Mouse (Mus musculus) intestine, embryonic 14.5 days (tissue): ENCODE measurements around the gene Hoxa3. TPM values are rescaled to one million over a fixed set of nuclear protein-coding genes. Genes with fewer than 3 reads are reported as not detected.

ENCODE experiments used
- ATAC-seq: fragments of 200-750 bp; cut with Nextera tagmentation; replicated peaks from 2 replicates; pipeline ENCODE4 v1.8.0; 2017; ENCODE audit warnings: low read depth, moderate number of reproducible peaks, moderate TSS enrichment, moderate library complexity; ENCODE audit not compliant: low FRiP score, low TSS enrichment
- DNase-seq: peaks from one replicate; pipeline ENCODE4 v3.0.0-alpha.2; 2018; ENCODE audit warnings: low spot score
- H3K27ac ChIP-seq: fragments of 300-500 bp; sonication (generic); 2 replicates; pipeline ENCODE4 v1.5.1; 2014; ENCODE audit warnings: low read depth, mild to moderate bottlenecking, control low read depth
- H3K27me3 ChIP-seq: fragments of 300-500 bp; sonication (generic); replicated peaks from 2 replicates; pipeline ENCODE4 v1.6.1; 2014; ENCODE audit warnings: low read length, control low read depth; ENCODE audit not compliant: control insufficient read depth, insufficient read depth
- H3K36me3 ChIP-seq: fragments of 300-500 bp; sonication (generic); 2 replicates; pipeline ENCODE4 v1.6.1; 2014; ENCODE audit warnings: low read length, control low read depth; ENCODE audit not compliant: control insufficient read depth, insufficient read depth
- H3K4me1 ChIP-seq: fragments of 300-500 bp; sonication (generic); replicated peaks from 2 replicates; pipeline ENCODE4 v1.6.1; 2014; ENCODE audit warnings: low read length, control low read depth, mixed read lengths; ENCODE audit not compliant: control insufficient read depth, insufficient read depth
- H3K4me2 ChIP-seq: fragments of 300-500 bp; sonication (generic); 2 replicates; pipeline ENCODE4 v1.6.1; 2014; ENCODE audit warnings: low read length
- H3K4me3 ChIP-seq: fragments of 300-500 bp; sonication (generic); 2 replicates; pipeline ENCODE4 v1.5.1; 2014; ENCODE audit warnings: low read depth, low read length, control low read depth, mixed read lengths
- H3K9ac ChIP-seq: fragments of 300-500 bp; sonication (generic); 2 replicates; pipeline ENCODE4 v1.6.1; 2014; ENCODE audit warnings: mild to moderate bottlenecking, low read length
- H3K9me3 ChIP-seq: fragments of 300-500 bp; sonication (generic); 2 replicates; pipeline ENCODE4 v1.6.1; 2016; ENCODE audit warnings: low read length, control low read depth; ENCODE audit not compliant: control insufficient read depth
- WGBS: fragments of 180-500 bp; shearing (Covaris S2); extraction: QIAGEN DNeasy Blood & Tissue Kit; methylation state at CpG from one replicate; pipeline ENCODE4 v1.1.7; 2014; 5-methylcytosine and 5-hydroxymethylcytosine counted together
- polyA plus RNA-seq: library from polyadenylated mRNA; unstranded; fragments of >200 nt; fragmentation: Nextera tagmentation; extraction: Ambion mirVana; gene quantifications from 2 replicates; pipeline ENCODE4 v1.2.1, GENCODE M21; 2014

The Hoxa3 gene
- polyA plus RNA-seq, 1 experiment from 2014 or later = 9.7 TPM

DNA sequence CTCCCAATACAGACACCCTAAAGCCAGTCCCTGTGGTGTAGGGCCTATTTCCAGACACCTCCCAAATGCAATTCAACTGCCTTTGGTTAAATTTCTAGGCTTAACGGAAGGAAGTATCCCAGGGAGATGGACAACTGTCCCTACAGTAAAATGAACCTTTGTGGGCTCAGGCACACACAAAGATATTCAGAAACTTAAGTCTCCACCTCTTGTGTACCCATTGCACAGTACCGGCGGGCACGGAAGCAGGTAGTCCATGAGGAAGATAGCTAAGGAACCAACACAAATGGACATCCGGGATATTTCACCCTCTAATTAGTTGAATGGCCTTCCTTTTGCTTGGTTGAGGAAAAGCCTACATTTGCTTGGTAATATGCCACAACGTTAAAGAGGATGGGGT lies 36.7 kb downstream of the Hoxa3 start:
- ATAC-seq (no peak), DNase-seq (peak; percentile 71)
- peak overlapping the region; percentile 97 for H3K27ac ChIP-seq
- H3K36me3 ChIP-seq = 0 out of 2 replicates have a peak, but pooled peaks cover 4% of the 10 kb centered on the region
- peak overlapping the region; percentile 85 for H3K9ac ChIP-seq
- no peaks in the 10 kb centered on the region for H3K9me3 ChIP-seq
- H3K27me3 ChIP-seq = no peaks in the 10 kb centered on the region
- 2% methylated on average over 6 of the region's 6 CpGs for WGBS
- peaks cover 27% of the 10 kb centered on the region for H3K4me1 ChIP-seq
- H3K4me2 ChIP-seq = peak overlapping the region; percentile 70
- peak overlapping the region; percentile 61 for H3K4me3 ChIP-seq

DNA sequence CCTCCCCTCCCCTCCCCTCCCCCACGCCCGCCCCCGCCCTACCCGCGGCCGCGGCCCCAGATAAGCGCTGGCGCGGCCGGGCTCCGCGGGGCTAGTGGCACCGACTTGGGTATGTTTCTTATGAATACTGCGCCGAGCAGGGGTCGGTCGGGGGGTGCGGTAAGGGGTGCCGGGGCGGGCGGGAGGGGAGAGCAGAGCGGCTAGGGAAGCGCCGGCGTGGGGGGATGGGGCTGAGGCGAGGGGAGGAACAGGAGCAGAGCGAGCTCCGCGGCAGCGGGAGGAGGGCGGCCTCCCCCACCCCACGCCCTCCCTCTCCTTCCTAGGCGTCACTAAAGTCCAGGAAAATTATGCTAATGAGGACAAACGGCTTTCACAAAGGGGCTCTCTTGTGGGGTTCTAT lies 37.3 kb downstream of the Hoxa3 start:
- H3K36me3 ChIP-seq = 0 out of 2 replicates have a peak, but pooled peaks cover 4% of the 10 kb centered on the region

DNA sequence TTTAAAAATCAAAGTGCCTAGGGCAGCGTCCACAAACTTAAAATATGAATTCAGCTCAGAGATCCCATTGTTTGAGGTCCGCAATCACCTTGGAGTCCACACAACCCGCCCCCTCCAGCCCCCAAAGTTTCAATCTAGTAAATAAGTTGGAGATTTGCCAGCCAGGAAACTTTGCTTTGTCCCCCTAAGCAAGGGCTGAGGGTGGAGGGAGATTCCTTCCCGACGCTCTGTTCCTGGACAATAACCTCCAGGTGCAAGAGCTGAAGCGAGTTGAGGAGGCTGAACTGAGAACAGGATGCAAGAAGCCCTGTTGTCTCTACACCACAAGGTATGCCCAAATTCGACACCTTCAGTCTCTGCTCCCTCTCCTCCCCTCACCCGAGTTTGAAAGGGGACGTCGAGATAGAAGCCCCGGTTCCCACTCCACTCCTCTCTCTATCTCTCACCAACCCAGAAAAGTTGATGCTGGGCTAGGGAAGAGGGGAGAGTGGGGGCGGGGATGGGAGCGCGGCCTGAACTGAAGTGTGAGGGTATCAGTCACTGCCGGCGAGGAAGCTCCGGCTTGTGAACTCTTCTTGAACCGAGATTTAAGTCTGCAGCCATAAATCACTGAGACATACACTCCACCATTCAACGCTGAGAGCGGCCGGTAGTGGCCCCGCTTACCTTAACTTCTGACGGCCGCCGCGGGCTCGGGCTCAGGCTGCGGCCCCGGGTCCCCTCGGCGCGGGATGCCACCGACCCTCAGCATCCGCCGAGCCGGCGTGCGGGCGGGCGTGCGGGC lies 38.0 kb downstream of the Hoxa3 start:
- Histone ChIP-seq H3K4me3 (peak overlapping the region; percentile 61), H3K27me3 (no peaks in the 10 kb centered on the region), H3K9ac (peak overlapping the region; percentile 85), H3K4me2 (peak overlapping the region; percentile 70), H3K36me3 (0 out of 2 replicates have a peak, but pooled peaks cover 4% of the 10 kb centered on the region), H3K27ac (peak overlapping the region; percentile 97), H3K4me1 (peaks cover 26% of the 10 kb centered on the region), H3K9me3 (no peaks in the 10 kb centered on the region)
- ATAC-seq (peak; percentile 77), DNase-seq (peak; percentile 90)
- 2% methylated on average over 40 of the region's 41 CpGs for WGBS

More for the DNA sequence above, 37.3 kb downstream of the Hoxa3 start:
- H3K27me3 ChIP-seq = no peaks in the 10 kb centered on the region
- peak overlapping the region; percentile 70 for H3K4me2 ChIP-seq
- H3K9me3 ChIP-seq = no peaks in the 10 kb centered on the region
- H3K4me1 ChIP-seq = peaks cover 26% of the 10 kb centered on the region
- H3K27ac ChIP-seq = peak overlapping the region; percentile 97
- H3K4me3 ChIP-seq = peak overlapping the region; percentile 61
- WGBS = under 1% methylated on average over 26 of the region's 35 CpGs
- ATAC-seq (peak; percentile 48), DNase-seq (peak; percentile 84)
- H3K9ac ChIP-seq = peak overlapping the region; percentile 85

GRCm38 (mm10) chr6:52173648-52174047 lies 39.5 kb downstream of the Hoxa3 start:
- peak; percentile 62 for DNase-seq

DNA sequence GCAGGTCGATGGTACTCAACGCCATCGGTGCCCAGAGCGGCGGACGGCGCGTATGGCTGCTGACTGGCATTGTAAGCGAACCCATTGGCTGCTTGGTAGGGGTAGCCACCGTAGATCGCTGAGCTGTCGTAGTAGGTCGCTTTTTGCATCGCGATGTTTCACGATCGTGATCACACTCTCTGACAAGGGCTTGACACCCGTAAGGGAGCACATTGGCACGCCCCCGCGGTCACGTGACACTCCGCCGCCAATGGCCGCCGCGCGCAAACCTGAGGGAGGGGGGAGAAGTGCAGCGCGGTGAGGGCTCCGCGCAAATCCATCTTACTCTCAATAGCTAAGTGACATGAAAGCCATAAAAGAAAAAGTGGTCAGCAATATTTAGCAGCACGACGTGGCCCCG lies 40.6 kb downstream of the Hoxa3 start:
- Histone ChIP-seq H3K4me2 (peak overlapping the region; percentile 70), H3K4me3 (peak overlapping the region; percentile 61), H3K9me3 (no peaks in the 10 kb centered on the region), H3K4me1 (peaks cover 38% of the 10 kb centered on the region), H3K27ac (peak overlapping the region; percentile 88), H3K36me3 (no peaks in the 10 kb centered on the region), H3K9ac (peak overlapping the region; percentile 85), H3K27me3 (0 out of 2 replicates have a peak, but pooled peaks cover 6% of the 10 kb centered on the region)
- DNase-seq = peak; percentile 96
- 2% methylated on average over 35 of the region's 35 CpGs for WGBS
- ATAC-seq = peak; percentile 64

More at GRCm38 (mm10) chr6:52173648-52174047, 39.5 kb downstream of the Hoxa3 start:
- Histone ChIP-seq H3K27ac (peak overlapping the region; percentile 88), H3K9ac (peak overlapping the region; percentile 85), H3K36me3 (no peaks in the 10 kb centered on the region), H3K4me3 (peak overlapping the region; percentile 61), H3K4me1 (peaks cover 29% of the 10 kb centered on the region), H3K9me3 (no peaks in the 10 kb centered on the region), H3K27me3 (no peaks in the 10 kb centered on the region), H3K4me2 (peak overlapping the region; percentile 70)
- WGBS = 3% methylated on average over 4 of the region's 4 CpGs
- no peak for ATAC-seq

GRCm38 (mm10) chr6:52171938-52172337 lies 41.2 kb downstream of the Hoxa3 start:
- no peaks in the 10 kb centered on the region for H3K36me3 ChIP-seq
- peaks cover 38% of the 10 kb centered on the region for H3K4me1 ChIP-seq
- 11% methylated on average over 7 of the region's 7 CpGs for WGBS
- H3K27me3 ChIP-seq = 0 out of 2 replicates have a peak, but pooled peaks cover 6% of the 10 kb centered on the region
- DNase-seq = no peak
- no peak for ATAC-seq
- peak overlapping the region; percentile 70 for H3K4me2 ChIP-seq
- H3K4me3 ChIP-seq = peak overlapping the region; percentile 61
- H3K27ac ChIP-seq = peak overlapping the region; percentile 88
- H3K9ac ChIP-seq = peak overlapping the region; percentile 85
- no peaks in the 10 kb centered on the region for H3K9me3 ChIP-seq

GRCm38 (mm10) chr6:52171331-52171730 lies 41.8 kb downstream of the Hoxa3 start:
- no peaks in the 10 kb centered on the region for H3K36me3 ChIP-seq
- H3K9ac ChIP-seq = peak overlapping the region; percentile 87; the same call in 1 of the 2 replicates
- ATAC-seq (no peak), DNase-seq (peak; percentile 76)
- WGBS = 27% methylated on average over 4 of the region's 4 CpGs
- H3K27me3 ChIP-seq = 0 out of 2 replicates have a peak, but pooled peaks cover 8% of the 10 kb centered on the region
- H3K9me3 ChIP-seq = no peaks in the 10 kb centered on the region
- peak overlapping the region; percentile 70 for H3K4me2 ChIP-seq
- H3K4me1 ChIP-seq = peaks cover 38% of the 10 kb centered on the region
- peak overlapping the region; percentile 88 for H3K27ac ChIP-seq
- H3K4me3 ChIP-seq = no peak overlapping the region

DNA sequence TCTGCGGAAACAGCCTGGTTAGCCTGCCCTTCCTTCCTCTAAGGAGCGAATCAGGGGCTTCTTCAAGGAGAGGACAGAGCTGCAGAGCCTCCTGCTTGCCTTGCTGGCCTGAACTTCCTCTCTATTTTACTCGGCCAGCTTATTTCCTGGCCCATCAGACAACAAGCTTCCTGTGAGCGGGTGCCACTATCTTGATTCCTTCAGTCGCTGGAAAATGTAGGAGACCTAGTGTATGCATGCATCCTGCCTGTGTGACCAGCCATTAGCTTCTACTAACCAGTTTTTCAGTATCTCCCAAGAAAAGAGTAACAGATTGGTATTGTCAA lies 42.3 kb downstream of the Hoxa3 start:
- 43% methylated on average over 5 of the region's 5 CpGs for WGBS

More for the DNA sequence above, 42.3 kb downstream of the Hoxa3 start:
- H3K36me3 ChIP-seq = no peaks in the 10 kb centered on the region
- H3K27ac ChIP-seq = peak overlapping the region; percentile 88
- no peak for DNase-seq
- no peak for ATAC-seq
- no peaks in the 10 kb centered on the region for H3K9me3 ChIP-seq
- H3K4me3 ChIP-seq = peak overlapping the region; percentile 59
- peaks cover 38% of the 10 kb centered on the region for H3K4me1 ChIP-seq
- 0 out of 2 replicates have a peak, but pooled peaks cover 8% of the 10 kb centered on the region for H3K27me3 ChIP-seq
- H3K4me2 ChIP-seq = peak overlapping the region; percentile 70
- H3K9ac ChIP-seq = peak overlapping the region; percentile 87
